Mouse (Mus musculus) ovary, adult 18-20 months (tissue): Measurements from ENCODE around the gene Cdh22.

Experiments used
- DNase-seq: peaks from one replicate; pipeline ENCODE4 v3.0.0; 2022; ENCODE audit warnings: low spot score, mixed read lengths

Cdh22 gene

DNA sequence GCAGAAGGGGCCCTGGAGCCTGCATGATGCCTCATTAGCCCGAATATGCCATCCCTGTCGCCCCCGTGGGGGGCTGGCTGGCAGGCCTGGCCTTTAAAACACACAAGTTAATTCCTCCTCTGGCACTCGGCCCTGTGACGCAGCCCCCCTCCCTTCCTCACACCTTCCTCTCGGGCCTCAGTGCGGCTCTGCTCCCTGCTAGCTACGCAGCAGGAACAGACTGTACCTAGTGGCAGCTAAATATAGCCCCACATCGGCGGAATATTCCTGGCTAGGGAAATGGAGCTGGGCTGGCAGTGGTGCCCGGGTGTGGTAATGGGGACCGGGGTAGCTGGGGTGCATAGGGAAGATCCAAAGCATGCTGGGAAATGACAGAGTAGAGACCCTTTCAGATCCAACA is 81.6 kb downstream of the Cdh22 start:
- DNase-seq, result no peak

DNA sequence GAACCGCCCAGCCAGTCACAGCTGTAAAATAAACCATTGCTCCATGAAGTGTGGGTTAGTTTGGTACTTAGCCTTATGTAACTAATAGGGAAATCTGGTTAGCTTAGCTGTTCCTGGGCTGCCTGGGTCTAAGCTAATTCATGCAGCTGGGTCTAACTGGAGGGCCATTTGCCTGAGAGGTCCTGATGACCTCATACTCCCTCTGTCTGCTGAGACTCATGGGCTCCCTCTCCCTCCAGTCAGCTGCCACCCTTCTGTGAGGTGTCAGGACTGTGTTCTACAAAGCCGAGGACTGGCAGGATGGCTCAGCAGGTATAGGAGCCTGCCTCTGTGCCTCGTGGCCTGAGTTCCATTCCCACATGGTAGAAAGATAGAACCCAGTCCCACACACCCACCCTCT is 84.9 kb downstream of the Cdh22 start:
- DNase-seq, result no peak

- DNase-seq, result no peak
Measured at GRCm38 (mm10) chr2:165145821-165146220, 88.8 kb downstream of the Cdh22 start.

- no peak for DNase-seq
Measured at GRCm38 (mm10) chr2:165143487-165143886, 91.2 kb downstream of the Cdh22 start.

- DNase-seq, result no peak
Measured at GRCm38 (mm10) chr2:165136049-165136448, 98.6 kb downstream of the Cdh22 start.

DNA sequence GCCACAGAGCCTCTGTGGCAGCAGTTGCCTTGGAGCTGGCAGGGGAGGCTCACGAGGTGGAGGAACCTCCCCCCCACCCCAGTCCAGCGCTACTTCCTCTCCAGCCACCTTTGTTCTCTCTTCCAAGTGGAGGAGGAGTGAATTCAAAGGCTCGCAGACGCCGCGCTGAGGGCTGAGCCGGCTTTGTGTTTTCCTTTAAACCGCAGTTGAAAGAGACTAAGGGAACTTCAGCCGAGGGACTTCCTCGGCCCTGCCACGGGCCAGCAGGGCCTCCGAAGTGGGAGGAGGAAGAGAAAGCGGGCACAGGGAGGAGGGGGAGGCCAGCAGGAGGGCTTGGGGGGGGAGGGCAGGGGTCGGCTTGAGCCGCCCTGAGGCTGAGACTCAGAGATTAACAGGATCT is 101.1 kb downstream of the Cdh22 start:
- peak; percentile 11 for DNase-seq

GRCm38 (mm10) chr2:165131428-165131827 is 103.2 kb downstream of the Cdh22 start:
- no peak for DNase-seq

GRCm38 (mm10) chr2:165129189-165129588 is 105.5 kb downstream of the Cdh22 start:
- no peak for DNase-seq

DNA sequence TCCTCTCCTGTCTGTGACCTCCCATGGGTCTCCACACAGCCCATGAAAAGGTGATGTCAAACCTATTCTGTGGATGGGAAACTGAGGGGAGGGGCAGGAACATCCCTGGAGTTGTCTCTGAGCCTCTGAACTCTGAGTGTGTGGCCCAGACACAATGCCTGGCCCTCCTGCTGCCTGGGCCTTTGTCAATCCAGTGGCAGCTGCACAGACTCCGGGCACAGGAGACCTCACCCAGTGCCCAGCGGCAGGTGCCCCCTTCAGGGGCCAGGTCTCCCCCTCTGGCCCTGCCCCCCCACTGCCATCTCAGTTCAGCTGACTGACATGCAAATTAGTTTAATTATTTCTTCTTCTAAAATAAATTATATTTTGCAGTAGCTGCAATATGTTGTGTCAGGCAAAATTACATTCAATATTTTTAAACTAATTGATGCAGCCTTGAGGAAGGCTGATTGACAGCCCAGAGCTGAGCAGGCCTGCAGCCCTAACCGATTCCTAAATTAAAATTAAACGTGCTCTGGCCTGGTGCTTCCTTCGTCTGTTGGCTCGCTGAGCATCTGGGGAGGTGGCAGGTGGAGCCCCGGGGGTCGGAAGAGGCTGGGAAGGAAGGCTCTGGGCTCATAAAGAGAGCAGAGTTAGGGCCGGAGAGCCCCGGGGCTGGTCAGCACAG is 107.6 kb downstream of the Cdh22 start:
- DNase-seq, result no peak

GRCm38 (mm10) chr2:165121206-165121840 is 113.3 kb downstream of the Cdh22 start:
- DNase-seq, result no peak

DNA sequence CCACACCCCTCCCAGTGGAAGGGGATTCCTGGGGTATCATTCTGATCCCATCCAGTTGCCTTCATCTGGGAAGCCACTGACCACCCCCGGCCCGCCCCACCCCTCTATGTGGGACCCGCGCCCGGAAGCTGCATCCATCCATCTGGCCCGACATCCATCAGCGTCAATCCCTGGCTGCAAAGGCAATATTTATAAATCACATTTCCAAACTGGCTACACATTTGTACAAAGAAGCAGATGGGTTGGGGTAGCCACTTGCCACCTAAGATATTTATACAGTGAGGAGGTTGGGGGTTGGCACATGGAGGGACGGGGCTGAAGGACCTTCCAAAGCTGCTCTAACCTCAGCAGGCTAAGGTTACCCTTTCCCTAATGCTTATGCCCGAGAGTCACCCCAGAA is 113.9 kb downstream of the Cdh22 start:
- no peak for DNase-seq

GRCm38 (mm10) chr2:165113733-165114132 is 120.9 kb downstream of the Cdh22 start:
- DNase-seq, result no peak

DNA sequence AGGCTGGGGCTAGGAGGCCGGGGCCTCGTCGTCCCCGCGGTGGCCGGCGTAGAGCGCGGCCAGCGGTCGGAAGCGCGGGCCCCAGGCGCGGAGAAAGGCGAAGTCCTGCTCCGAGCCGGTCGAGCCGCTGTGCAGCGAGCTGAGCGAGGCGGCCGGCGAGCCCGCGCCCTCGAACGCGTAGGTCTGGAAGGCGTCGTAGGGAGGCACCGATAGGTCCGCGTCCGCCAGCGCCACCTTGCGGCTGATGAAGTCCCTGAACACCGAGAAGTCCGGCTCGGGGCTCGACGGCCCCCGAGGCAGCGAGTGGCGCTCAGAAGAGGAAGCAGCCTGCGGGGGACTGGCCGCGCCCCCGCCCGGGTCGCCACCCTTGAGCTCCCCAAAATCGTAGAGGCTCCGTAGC is 122.5 kb downstream of the Cdh22 start:
- DNase-seq, result peak; percentile 55

DNA sequence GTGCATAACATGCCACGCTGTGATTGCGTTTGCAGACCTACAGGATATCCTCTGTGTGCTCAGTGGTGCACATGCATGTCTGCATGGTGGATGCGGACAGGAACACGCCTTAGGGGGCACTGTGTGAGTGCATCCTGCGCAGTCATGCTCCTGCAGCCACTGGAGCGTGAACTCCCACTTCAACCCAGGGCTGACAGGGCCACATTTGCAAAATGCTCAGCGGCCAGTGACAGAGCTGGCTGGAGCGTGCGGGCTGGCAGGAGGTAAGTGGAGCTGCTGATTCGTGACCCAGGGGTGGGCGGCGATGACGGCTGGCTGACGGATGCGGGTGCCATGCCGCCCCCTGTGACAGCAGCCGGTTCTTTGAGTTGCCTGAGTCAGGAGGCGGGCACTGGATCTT is 128.1 kb downstream of the Cdh22 start:
- DNase-seq, result no peak

GRCm38 (mm10) chr2:165105513-165106079 is 129.1 kb downstream of the Cdh22 start:
- no peak for DNase-seq

DNA sequence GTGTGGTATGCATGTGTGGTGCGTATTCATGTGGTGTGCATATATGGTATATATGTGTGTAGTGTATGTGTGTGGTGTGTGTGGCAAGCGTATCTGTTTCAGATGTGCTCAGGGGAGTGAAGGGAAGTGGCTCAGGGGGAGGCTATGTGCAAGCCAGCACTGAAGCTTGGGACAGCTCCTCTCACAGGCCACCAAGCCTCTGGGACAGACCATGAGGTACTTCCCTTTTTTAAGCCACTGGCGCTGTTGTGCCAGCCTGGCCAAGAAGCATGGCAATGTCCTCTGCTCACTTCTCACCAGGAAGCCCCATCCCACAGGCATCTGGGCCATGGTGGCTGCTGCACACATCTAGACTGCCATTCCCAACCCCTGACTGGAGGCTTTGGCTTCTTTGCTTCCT is 131.7 kb downstream of the Cdh22 start:
- no peak for DNase-seq

DNA sequence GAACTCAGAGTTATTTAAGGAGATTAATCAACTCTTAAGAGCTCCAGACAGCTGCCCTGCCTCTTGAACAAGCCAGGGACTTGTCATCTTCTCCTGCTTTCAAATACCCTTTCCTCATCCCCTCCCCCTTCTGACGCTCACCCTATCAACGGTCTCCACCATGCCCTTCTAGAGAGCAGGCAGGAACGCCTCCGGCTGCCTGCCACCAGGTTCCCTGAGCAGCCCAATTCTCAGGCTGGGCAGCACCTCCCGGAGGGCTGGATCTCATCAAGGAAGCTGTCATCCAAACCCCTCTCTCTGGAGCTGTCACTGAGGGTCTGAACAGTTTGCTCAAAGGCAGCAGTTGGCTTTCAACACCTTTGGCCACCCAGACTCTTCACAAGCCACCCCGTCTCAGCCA is 133.9 kb downstream of the Cdh22 start:
- DNase-seq, result no peak

DNA sequence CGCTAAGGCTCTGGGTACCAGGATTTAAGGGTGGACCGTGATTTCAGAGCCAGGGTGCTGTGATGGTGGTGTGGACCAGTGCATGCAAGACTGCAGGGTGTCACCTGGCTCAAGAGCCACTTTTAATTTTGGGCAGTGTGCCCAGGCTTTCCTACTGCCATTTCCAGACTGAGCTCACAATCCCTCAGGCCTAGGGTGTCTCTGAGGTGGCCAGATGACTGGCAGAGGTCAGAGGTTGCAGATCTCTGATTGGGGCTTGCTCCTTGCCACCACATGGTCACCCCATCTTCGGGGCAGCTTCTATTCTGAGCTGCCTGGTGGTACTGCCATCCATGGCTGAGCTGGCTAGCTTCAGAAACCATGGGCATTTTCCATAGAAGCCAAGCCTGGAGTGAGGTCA is 135.8 kb downstream of the Cdh22 start:
- no peak for DNase-seq

- DNase-seq, result no peak
Measured at GRCm38 (mm10) chr2:165096367-165096766, 138.3 kb downstream of the Cdh22 start.

GRCm38 (mm10) chr2:165092393-165092792 is 142.3 kb downstream of the Cdh22 start:
- no peak for DNase-seq

DNA sequence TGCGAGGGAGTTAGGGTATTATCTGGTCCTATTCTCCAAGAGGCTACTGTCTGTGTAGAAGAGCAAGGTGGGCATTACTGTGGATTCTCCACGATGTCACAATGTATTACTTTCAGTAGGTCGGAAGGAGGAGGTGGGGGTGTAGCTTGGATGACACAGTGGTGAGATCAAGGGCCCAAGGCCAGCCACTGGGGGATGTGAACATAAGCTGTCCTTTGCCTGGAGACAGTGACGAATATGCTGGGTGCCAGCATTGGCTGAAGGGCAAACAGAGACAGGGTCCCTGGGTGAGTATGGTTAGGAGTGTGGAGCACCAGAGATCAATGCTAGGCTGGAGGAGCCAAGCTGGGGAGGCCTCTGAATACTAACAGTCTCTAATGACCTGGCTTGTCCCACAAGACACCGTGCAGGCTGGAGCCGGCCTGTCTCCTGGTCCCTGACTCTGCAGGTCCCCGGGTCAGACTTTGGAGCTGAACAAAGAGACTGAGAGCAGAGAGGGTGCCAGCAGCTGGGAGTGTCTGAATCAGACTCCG is 143.2 kb downstream of the Cdh22 start:
- DNase-seq, result no peak

DNA sequence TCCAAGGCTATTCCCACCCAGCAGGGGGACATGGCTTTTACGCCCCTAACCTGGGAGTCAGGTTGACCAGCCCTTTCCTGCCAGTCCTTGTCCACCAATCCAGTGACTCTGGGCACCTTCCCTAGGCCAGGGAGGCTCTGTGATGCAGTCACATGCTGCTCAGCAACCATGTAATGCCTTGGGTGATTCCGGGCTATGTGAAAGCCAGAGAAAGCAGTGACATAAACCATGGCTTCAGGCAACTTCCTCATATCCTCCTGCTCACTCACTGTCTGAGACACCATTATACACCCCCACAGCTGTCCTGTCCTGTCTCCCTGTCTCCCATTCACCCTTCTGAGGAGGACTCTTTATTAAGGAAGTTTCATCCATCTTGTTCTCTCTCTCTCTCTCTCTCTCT is 144.0 kb downstream of the Cdh22 start, which contains the start of gene 1700025C18Rik:
Gene 1700025C18Rik (minus strand): TSS at position 101 of the 400 bp plus-strand sequence.
- no peak for DNase-seq

GRCm38 (mm10) chr2:165089470-165089869 is 145.2 kb downstream of the Cdh22 start:
- no peak for DNase-seq
